Mouse (Mus musculus) stomach, embryonic 16.5 days (tissue): ENCODE data around the gene Cdc20. TPM values are rescaled to one million over a fixed set of nuclear protein-coding genes. Genes with fewer than 3 reads are reported as not detected.

ENCODE experiments used
- ATAC-seq: fragments of 200-750 bp; cut with Nextera tagmentation; 2 replicates; pipeline ENCODE4 v1.8.0; 2017; ENCODE audit warnings: moderate number of reproducible peaks, moderate TSS enrichment; ENCODE audit not compliant: insufficient read depth, low FRiP score
- H3K27ac ChIP-seq: fragments of 300-500 bp; sonication (generic); 2 replicates; pipeline ENCODE4 v1.5.1; 2014; ENCODE audit warnings: low read length
- H3K27me3 ChIP-seq: fragments of 300-500 bp; sonication (generic); 2 replicates; pipeline ENCODE4 v1.6.1; 2014; ENCODE audit warnings: low read length, control low read depth, mixed read lengths; ENCODE audit not compliant: control insufficient read depth, insufficient read depth
- H3K36me3 ChIP-seq: fragments of 300-500 bp; sonication (generic); 2 replicates; pipeline ENCODE4 v1.6.1; 2014; ENCODE audit warnings: low read length; ENCODE audit not compliant: control insufficient read depth, insufficient read depth
- H3K4me1 ChIP-seq: fragments of 300-500 bp; sonication (generic); 2 replicates; pipeline ENCODE4 v1.6.1; 2014; ENCODE audit warnings: low read length, control low read depth, mixed read lengths; ENCODE audit not compliant: control insufficient read depth, insufficient read depth
- H3K4me2 ChIP-seq: fragments of 300-500 bp; sonication (generic); 2 replicates; pipeline ENCODE4 v1.6.1; 2014; ENCODE audit warnings: low read depth, low read length, mixed read lengths
- H3K4me3 ChIP-seq: fragments of 300-500 bp; sonication (generic); replicated peaks from 2 replicates; pipeline ENCODE4 v1.5.1; 2014; ENCODE audit warnings: mild to moderate bottlenecking, low read length
- H3K9ac ChIP-seq: fragments of 300-500 bp; sonication (generic); 2 replicates; pipeline ENCODE4 v1.6.1; 2014; ENCODE audit warnings: low read length
- H3K9me3 ChIP-seq: fragments of 300-500 bp; sonication (generic); replicated peaks from 2 replicates; pipeline ENCODE4 v1.6.1; 2016; ENCODE audit warnings: low read length, control low read depth; ENCODE audit not compliant: control insufficient read depth
- WGBS: fragments of 180-500 bp; shearing (Covaris S2); extraction: QIAGEN DNeasy Blood & Tissue Kit; methylation state at CpG from one replicate; pipeline ENCODE4 v1.1.7; 2014; 5-methylcytosine and 5-hydroxymethylcytosine counted together
- polyA plus RNA-seq: library from polyadenylated mRNA; unstranded; fragments of >200 nt; fragmentation: Nextera tagmentation; extraction: Ambion mirVana; gene quantifications from 2 replicates; pipeline ENCODE4 v1.2.1, GENCODE M21; 2015

The Cdc20 gene
- polyA plus RNA-seq, 1 experiment from 2014 or later, result 192 TPM

DNA sequence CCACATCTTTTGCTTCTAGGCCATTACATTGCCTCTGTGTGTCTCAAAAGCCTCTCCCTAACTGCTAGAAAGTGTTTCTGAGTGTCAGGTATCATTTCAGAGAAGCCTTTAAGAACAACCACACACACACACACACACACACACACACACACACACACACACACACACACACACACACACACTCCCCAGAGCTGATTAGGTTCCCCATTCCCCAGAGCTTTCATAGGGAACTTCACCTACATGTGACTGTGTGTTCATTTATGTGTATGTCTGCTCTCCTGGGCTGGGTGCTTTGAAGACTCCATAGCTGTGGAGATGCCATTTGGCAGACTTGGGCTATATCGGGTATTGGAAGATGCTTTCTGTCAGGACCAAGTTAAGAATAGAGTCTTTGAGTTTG, 11.8 kb downstream of the Cdc20 start:
- H3K36me3 ChIP-seq, result no peaks in the 10 kb centered on the region
- no peak overlapping the region for H3K27ac ChIP-seq
- no peak overlapping the region for H3K4me3 ChIP-seq
- 90% methylated on average over 1 of the region's 1 CpGs for WGBS
- H3K9me3 ChIP-seq, result no peaks in the 10 kb centered on the region
- H3K4me2 ChIP-seq, result no peak overlapping the region
- peaks cover 25% of the 10 kb centered on the region for H3K4me1 ChIP-seq
- no peak for ATAC-seq
- no peaks in the 10 kb centered on the region for H3K27me3 ChIP-seq
- no peak overlapping the region for H3K9ac ChIP-seq

DNA sequence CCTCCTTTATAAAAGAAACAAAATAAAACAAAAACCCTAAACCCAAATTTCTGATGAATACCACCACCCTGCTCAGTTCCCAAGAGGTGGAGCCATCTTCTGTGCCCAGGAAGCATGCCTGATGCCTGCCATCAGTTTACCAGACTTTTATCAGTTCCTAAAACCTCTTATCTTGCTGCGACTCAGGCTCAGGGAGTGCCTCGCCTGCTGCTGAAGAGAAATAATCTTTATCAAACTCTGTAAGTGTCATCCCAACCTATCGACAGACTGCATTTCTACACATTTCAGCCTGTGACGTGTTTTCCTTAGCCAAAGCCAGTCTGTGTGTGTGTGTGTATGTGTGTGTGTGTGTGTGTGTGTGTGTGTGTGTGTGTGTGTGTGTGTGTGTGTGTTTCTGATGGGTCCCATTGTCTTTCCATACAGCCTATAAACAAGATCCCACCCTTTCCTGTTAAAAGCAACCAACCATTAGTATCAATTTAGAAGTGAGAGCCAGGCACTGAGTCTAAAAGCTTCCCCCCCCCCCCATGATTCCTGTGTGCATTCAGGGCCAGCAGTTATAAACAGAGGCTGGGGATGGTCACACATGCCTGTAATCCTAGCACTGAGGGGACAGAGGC, 12.5 kb downstream of the Cdc20 start:
- no peak overlapping the region for H3K4me3 ChIP-seq
- no peak for ATAC-seq
- 68% methylated on average over 4 of the region's 4 CpGs for WGBS
- no peak overlapping the region for H3K27ac ChIP-seq
- H3K4me2 ChIP-seq, result no peak overlapping the region
- H3K36me3 ChIP-seq, result peaks cover 3% of the 10 kb centered on the region; the same call in 1 of the 2 replicates
- H3K9ac ChIP-seq, result no peak overlapping the region
- H3K4me1 ChIP-seq, result peaks cover 18% of the 10 kb centered on the region
- H3K27me3 ChIP-seq, result no peaks in the 10 kb centered on the region
- H3K9me3 ChIP-seq, result no peaks in the 10 kb centered on the region

DNA sequence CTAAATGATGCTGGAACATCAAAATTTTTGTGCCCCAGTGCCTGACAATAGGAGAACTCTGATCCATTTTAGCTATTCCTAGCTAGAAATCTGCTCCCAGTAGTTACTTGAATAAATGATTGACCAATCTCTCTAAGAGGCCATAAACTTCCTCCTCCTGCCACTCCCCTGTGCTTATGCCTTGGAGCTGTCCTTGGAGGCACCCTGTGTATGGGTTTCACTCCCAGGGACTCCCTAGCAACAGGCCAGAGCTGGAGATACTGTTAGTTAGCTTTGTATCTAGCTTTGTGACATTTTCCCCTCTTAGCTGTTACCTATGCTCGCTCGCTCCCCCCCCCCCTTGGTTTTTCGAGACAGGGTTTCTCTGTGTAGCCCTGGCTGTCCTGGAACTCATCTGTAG, 15.8 kb downstream of the Cdc20 start:
- H3K4me2 ChIP-seq, result no peak overlapping the region
- ATAC-seq, result peak; percentile 58; the same call in 1 of the 2 replicates

DNA sequence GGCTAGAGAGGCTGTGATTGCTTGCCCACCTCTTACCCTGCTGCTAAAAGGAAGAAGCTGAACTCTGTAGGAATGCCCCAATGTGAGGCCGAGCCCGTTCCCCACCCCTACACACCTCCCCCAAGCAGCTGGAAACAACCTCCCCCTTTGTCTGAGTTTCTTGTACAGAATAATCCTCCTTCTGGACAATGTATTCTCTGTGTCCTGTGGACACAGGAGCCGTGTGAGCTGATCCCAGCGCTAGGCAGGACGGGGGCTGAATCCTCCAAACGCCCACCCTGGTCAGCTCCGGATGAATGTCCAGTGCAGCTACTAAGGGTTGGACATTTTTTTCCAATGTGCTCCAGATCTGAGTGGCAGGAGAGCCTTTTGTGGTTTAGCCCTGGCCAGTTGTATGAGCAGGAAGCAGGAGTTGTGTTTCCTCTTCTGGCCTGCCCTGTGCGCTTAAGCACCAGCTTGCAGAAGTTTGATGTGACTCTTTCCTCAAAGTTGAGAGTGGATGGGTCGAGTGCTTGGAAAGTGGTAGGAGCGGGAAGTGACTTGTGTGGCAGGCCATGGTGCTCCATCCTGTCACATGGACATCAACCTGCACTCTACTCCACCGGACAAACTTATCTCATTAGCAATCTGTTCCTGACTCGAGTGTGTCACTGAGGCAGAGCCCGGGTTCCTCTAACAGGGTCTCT, 19.9 kb downstream of the Cdc20 start:
- no peak for ATAC-seq
- H3K9me3 ChIP-seq, result no peaks in the 10 kb centered on the region
- H3K4me1 ChIP-seq, result no peaks in the 10 kb centered on the region
- H3K36me3 ChIP-seq, result peaks cover 3% of the 10 kb centered on the region; the same call in 1 of the 2 replicates
- WGBS, result 82% methylated on average over 13 of the region's 13 CpGs
- H3K4me3 ChIP-seq, result no peak overlapping the region
- H3K27me3 ChIP-seq, result no peaks in the 10 kb centered on the region
- H3K27ac ChIP-seq, result no peak overlapping the region
- H3K9ac ChIP-seq, result no peak overlapping the region
- no peak overlapping the region for H3K4me2 ChIP-seq

More for the DNA sequence above, 15.8 kb downstream of the Cdc20 start:
- Histone ChIP-seq H3K27me3 (no peaks in the 10 kb centered on the region), H3K27ac (no peak overlapping the region), H3K9ac (no peak overlapping the region), H3K4me1 (no peaks in the 10 kb centered on the region), H3K9me3 (no peaks in the 10 kb centered on the region), H3K36me3 (peaks cover 3% of the 10 kb centered on the region; the same call in 1 of the 2 replicates), H3K4me3 (no peak overlapping the region)
- WGBS, result 95% methylated on average over 3 of the region's 3 CpGs

DNA sequence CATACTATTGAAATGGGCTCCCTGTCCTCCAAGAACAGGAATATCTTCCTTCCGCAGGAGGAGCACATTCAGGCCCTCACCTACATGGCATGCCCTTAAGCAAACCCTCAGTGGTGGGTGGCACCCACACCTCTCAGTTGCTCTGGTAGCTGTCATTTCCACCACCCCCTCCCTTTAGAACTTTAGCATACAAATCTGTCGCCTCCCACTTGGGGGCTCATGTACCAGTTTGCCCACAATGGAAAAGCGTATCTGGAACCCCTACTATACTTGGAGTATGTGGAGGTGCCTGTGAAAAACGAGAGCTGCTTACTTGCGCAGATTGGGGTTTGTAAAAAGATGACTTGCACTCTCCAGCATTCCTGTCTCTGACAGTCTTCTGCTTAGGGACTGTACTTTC, 20.8 kb downstream of the Cdc20 start:
- H3K27ac ChIP-seq, result no peak overlapping the region
- no peaks in the 10 kb centered on the region for H3K9me3 ChIP-seq
- ATAC-seq, result no peak
- H3K4me2 ChIP-seq, result no peak overlapping the region
- 89% methylated on average over 5 of the region's 5 CpGs for WGBS
- H3K4me3 ChIP-seq, result no peak overlapping the region
- no peaks in the 10 kb centered on the region for H3K4me1 ChIP-seq
- no peaks in the 10 kb centered on the region for H3K27me3 ChIP-seq
- H3K9ac ChIP-seq, result no peak overlapping the region
- H3K36me3 ChIP-seq, result peaks cover 3% of the 10 kb centered on the region; the same call in 1 of the 2 replicates

DNA sequence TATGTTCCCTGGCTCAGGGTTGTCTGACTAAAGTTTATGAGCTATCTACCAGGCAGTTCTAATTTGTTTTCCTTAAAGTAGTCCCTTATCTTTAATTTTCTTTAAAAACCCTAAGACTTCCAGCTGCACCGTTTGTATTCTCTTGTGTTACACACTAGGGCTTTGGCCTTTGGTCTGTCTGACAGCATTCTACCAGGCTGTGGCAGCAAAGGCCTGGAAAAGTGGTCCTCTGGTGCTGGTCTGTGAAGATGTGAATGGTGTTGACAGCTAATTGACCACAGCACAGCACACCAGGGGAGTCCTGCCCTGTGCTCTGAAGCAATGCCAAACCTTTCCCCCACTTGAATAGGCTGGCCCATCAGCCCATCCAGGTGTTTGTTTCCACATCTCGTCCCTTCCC, 21.4 kb downstream of the Cdc20 start:
- peaks cover 3% of the 10 kb centered on the region; the same call in 1 of the 2 replicates for H3K36me3 ChIP-seq
- peak; percentile 29; the same call in 1 of the 2 replicates for ATAC-seq
- H3K4me2 ChIP-seq, result no peak overlapping the region
- H3K9ac ChIP-seq, result no peak overlapping the region
- 86% methylated on average over 2 of the region's 2 CpGs for WGBS
- no peak overlapping the region for H3K4me3 ChIP-seq
- H3K27me3 ChIP-seq, result no peaks in the 10 kb centered on the region
- H3K9me3 ChIP-seq, result no peaks in the 10 kb centered on the region
- H3K27ac ChIP-seq, result no peak overlapping the region
- no peaks in the 10 kb centered on the region for H3K4me1 ChIP-seq

DNA sequence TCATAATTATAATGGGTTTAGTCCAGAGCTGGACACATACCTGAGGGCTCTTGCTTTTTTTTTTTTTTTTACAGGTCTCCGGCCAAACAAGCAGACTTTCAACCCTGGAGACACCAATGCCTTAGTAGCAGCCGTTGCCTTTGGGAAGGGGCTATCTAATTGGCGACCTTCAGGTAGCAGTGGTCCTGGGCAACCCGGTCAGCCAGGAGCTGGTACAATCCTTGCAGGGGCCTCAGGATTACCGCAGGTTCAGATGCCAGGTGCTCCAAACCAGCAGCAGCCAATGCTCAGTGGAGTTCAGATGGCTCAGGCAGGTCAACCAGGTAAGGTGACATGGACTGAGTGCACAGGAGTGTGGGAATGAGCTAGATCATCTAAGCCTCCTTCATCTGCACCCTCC, 23.6 kb downstream of the Cdc20 start:
- Histone ChIP-seq H3K9ac (no peak overlapping the region), H3K4me2 (no peak overlapping the region), H3K36me3 (no peaks in the 10 kb centered on the region; the same call in 1 of the 2 replicates), H3K4me3 (no peak overlapping the region), H3K27me3 (no peaks in the 10 kb centered on the region), H3K9me3 (no peaks in the 10 kb centered on the region), H3K27ac (no peak overlapping the region), H3K4me1 (peaks cover 4% of the 10 kb centered on the region; the same call in 1 of the 2 replicates)
- ATAC-seq, result no peak
- WGBS, result 95% methylated on average over 5 of the region's 5 CpGs

DNA sequence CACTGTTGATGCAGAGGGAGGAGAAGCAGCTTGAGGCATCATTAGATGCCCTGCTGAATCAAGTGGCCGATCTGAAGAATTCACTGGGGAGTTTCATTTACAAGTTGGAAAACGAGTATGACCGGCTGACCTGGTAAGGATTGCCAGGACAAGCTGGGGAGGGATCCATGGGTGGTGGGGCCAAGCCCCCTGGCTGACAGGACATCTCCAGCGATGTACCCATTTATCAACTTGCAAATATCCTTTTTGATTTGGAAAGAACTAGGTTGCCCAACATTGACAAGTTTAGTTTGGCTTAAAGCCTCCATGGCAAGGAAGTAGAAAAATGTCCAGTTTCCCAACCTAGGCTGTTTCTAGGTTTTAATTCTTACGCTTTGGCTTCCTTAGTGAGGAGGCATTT, 26.3 kb downstream of the Cdc20 start:
- ATAC-seq, result no peak
- H3K36me3 ChIP-seq, result no peaks in the 10 kb centered on the region; the same call in 1 of the 2 replicates
- H3K27me3 ChIP-seq, result no peaks in the 10 kb centered on the region
- H3K4me1 ChIP-seq, result peaks cover 9% of the 10 kb centered on the region
- H3K9me3 ChIP-seq, result no peaks in the 10 kb centered on the region
- no peak overlapping the region for H3K4me3 ChIP-seq
- H3K4me2 ChIP-seq, result no peak overlapping the region
- no peak overlapping the region for H3K27ac ChIP-seq
- WGBS, result 93% methylated on average over 5 of the region's 5 CpGs
- H3K9ac ChIP-seq, result no peak overlapping the region

DNA sequence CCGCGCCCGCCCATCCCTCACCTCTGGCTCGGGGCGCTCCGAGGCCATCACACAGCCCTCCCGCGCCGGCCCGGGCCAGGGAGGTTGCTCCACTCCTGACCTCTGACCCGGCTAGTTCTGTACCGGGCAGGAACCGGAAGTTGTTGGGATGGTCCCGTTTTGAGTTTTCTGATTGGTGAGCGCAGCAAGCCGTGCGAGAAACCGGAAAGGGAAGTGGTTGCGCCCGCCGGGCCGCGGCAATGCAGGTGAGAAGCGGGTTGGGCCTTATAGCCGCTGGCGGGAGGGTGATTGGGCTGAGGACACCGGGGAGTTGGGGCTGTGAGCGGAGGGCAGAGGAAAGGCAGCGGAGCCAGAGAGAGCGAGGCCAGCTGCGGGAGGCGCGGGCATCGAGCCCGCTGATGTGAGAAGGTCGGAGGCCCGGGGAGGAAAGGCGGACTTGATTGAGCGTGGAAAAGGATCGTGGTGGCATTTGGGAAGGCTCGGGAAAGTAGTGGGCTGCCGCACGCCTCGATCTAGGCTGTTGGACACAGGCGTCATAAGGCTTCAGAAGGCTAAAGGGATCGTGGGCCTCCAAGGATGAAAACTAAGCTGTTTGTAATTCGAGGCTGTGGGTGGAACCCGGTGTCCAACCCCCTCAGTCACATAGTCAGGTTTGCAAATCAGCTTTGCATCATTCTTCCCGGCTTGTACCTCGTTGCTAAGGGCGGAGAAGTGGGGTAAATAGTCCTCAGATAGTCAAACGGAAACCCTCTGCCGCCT, 27.8 kb downstream of the Cdc20 start, which contains the start of the genes Szt2 and Med8:
Gene Szt2, minus strand, starts transcription at position 132 of the 759 bp plus-strand sequence.
Gene Med8, plus strand, starts transcription at position 196 of the 759 bp plus-strand sequence.
- Histone ChIP-seq H3K27me3 (no peaks in the 10 kb centered on the region), H3K9me3 (no peaks in the 10 kb centered on the region), H3K27ac (peak within 1 kb of the TSS; percentile 69), H3K9ac (peak within 1 kb of the TSS; percentile 86), H3K4me1 (peaks cover 9% of the 10 kb centered on the region), H3K36me3 (no peaks in the 10 kb centered on the region; the same call in 1 of the 2 replicates), H3K4me2 (peak within 1 kb of the TSS; percentile 80), H3K4me3 (peak within 1 kb of the TSS; percentile 80)
- WGBS, result under 1% methylated on average over 53 of the region's 53 CpGs
- ATAC-seq, result peak; percentile 94
